Mouse (Mus musculus): ENCODE measurements around the gene Uhrf1bp1. TPM values are rescaled to one million over a fixed set of nuclear protein-coding genes. Genes with fewer than 3 reads are reported as not detected.

The Uhrf1bp1 gene
- polyA plus RNA-seq (2012; ENCODE audit: low replicate concordance) = 13.3 and 99.5 TPM in 2 replicates

GRCm38 (mm10) chr17:27856265-27856797 is at the start of gene Uhrf1bp1:
TSS of gene Uhrf1bp1 (plus strand) at chr17:27856441.

GRCm38 (mm10) chr17:27820568-27821406 is 35.5 kb upstream of the Uhrf1bp1 start, which contains the start of gene D17Wsu92e:
TSS of gene D17Wsu92e (minus strand) at chr17:27820648.

GRCm38 (mm10) chr17:27837850-27838249 is 18.4 kb upstream of the Uhrf1bp1 start, which contains the start of gene Snrpc:
TSS of gene Snrpc (plus strand) at chr17:27838150.

DNA sequence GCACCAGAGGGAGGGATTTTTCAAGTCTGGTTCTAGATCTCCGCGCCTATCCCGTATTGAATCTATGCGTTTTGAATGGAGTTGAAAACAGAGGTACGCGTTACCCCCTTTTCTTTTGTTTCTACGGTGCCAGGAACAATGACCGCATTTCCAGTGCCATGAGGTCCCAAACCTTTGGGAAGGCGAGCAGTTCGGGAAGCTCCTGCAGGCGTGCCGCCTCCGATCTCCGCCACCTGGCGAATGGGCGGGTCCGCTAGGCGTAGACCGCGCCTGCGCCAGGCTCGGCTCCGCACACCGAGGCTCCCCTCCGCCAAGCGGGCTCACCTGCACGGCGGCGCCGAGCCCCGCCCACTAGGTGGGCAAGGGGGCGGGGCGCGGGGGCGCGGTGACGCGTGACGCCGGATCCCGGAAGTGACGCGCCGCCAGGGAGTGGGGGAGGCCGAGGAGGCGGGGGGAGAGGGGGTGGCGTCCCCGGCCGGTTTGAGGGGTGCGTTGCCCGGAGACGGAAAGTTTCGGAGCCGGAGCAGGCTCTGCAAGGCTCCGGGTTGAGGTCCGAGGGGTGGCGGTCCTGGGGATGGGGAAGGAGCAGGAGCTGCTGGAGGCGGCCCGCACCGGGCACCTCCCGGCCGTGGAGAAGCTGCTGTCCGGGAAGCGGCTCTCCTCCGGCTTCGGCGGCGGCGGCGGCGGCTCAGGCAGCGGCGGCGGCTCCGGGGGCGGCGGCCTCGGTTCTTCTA is 52.8 kb downstream of the Uhrf1bp1 start, which contains the start of gene Anks1:
TSS of gene Anks1 (plus strand) at position 419 of the 734 bp plus-strand sequence.

GRCm38 (mm10) chr17:27909622-27910500 is 53.6 kb downstream of the Uhrf1bp1 start, which contains the start of gene Taf11:
TSS of gene Taf11 (minus strand) at chr17:27909844.

Other genes starting within 250 kb of the Uhrf1bp1 start
- gene Nudt3, start 232.9 kb upstream of the Uhrf1bp1 start, polyA plus RNA-seq (2012; ENCODE audit: low replicate concordance) = 92.5 and 160 TPM in 2 replicates
- gene RPS10-NUDT3, start 221.2 kb upstream of the Uhrf1bp1 start, polyA plus RNA-seq (2012; ENCODE audit: low replicate concordance) = not detected in 2 replicates
- gene Rps10, start 219.8 kb upstream of the Uhrf1bp1 start, polyA plus RNA-seq (2012; ENCODE audit: low replicate concordance) = 786 and 3,591 TPM in 2 replicates
- 14.8 and 19.4 TPM in 2 replicates for gene Pacsin1, start 200.9 kb upstream of the Uhrf1bp1 start, polyA plus RNA-seq (2012; ENCODE audit: low replicate concordance)
- gene Spdef, start 127.5 kb upstream of the Uhrf1bp1 start, polyA plus RNA-seq (2012; ENCODE audit: low replicate concordance) = 0.19 TPM in 1 of 2 replicates, not detected in the other
- gene D17Wsu92e, start 35.8 kb upstream of the Uhrf1bp1 start, polyA plus RNA-seq (2012; ENCODE audit: low replicate concordance) = 56.1 and 85.8 TPM in 2 replicates
- 386 and 636 TPM in 2 replicates for gene Snrpc, start 18.3 kb upstream of the Uhrf1bp1 start, polyA plus RNA-seq (2012; ENCODE audit: low replicate concordance)
- 11.3 and 13.5 TPM in 2 replicates for gene Anks1, start 52.9 kb downstream of the Uhrf1bp1 start, polyA plus RNA-seq (2012; ENCODE audit: low replicate concordance)
- gene Taf11, start 53.4 kb downstream of the Uhrf1bp1 start, polyA plus RNA-seq (2012; ENCODE audit: low replicate concordance) = 31.5 and 34.5 TPM in 2 replicates
- gene Tcp11, start 224.2 kb downstream of the Uhrf1bp1 start, polyA plus RNA-seq (2012; ENCODE audit: low replicate concordance) = 0.16 TPM in 1 of 2 replicates, not detected in the other

Data from leukemia stem cell, adult 10-12 weeks (primary cell).